Mouse (Mus musculus) stomach, postnatal 0 days (tissue): ENCODE results near the gene Mrln.

ENCODE experiments used
- CTCF ChIP-seq: IDR thresholded peaks from 2 replicates; pipeline ENCODE4 v1.5.1; 2016; ENCODE audit warnings: antibody characterized with exemption, low read depth, mild to moderate bottlenecking, moderate library complexity
- EP300 ChIP-seq: optimal IDR thresholded peaks from 2 replicates; pipeline ENCODE3; 2016; ENCODE audit warnings: antibody characterized with exemption

DNA sequence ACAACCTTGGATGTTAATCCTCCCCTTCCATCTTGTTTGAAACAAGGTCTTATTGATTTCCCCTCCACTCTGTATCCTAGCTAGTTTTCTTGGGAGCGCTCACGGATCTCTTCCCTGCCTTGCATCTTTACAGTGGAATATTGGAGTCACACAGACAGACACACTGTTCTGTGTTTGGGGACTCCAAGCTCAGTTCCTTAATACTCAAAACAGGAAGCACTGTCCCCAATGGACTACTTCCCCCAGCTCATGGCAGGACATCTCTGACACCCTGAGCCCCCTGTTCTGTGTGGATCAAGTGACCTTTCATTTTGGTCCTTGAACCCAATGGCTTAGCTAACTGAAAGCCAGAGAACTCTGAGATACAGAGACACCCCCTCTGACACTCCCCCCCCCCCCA, 6.9 kb upstream of the Mrln start:
- TF ChIP-seq EP300 (no peak), CTCF (no peak)
